Mouse (Mus musculus) hindbrain, embryonic 12.5 days (tissue): ENCODE results near the gene Ppfia2. TPM values are rescaled to one million over a fixed set of nuclear protein-coding genes. Genes with fewer than 3 reads are reported as not detected.

Experiments
- ATAC-seq: fragments of 200-750 bp; cut with Nextera tagmentation; 2 replicates; pipeline ENCODE4 v1.8.0; 2017; ENCODE audit warnings: moderate TSS enrichment; ENCODE audit not compliant: low FRiP score
- H3K27ac ChIP-seq: fragments of 300-500 bp; sonication (generic); 2 replicates; pipeline ENCODE4 v1.5.1; 2016; ENCODE audit warnings: mild to moderate bottlenecking
- H3K27me3 ChIP-seq: fragments of 300-500 bp; sonication (generic); 2 replicates; pipeline ENCODE4 v1.6.1; 2016; ENCODE audit warnings: mild to moderate bottlenecking
- H3K36me3 ChIP-seq: fragments of 300-500 bp; sonication (generic); 2 replicates; pipeline ENCODE4 v1.6.1; 2016; ENCODE audit warnings: mild to moderate bottlenecking
- H3K4me1 ChIP-seq: fragments of 300-500 bp; sonication (generic); 2 replicates; pipeline ENCODE4 v1.6.1; 2016
- H3K4me2 ChIP-seq: fragments of 300-500 bp; sonication (generic); replicated peaks from 2 replicates; pipeline ENCODE4 v1.6.1; 2016; ENCODE audit warnings: mild to moderate bottlenecking
- H3K4me3 ChIP-seq: fragments of 300-500 bp; sonication (generic); 2 replicates; pipeline ENCODE4 v1.5.1; 2016; ENCODE audit warnings: mild to moderate bottlenecking
- H3K9ac ChIP-seq: fragments of 300-500 bp; sonication (generic); 2 replicates; pipeline ENCODE4 v1.6.1; 2016; ENCODE audit warnings: mild to moderate bottlenecking, moderate library complexity
- H3K9me3 ChIP-seq: fragments of 300-500 bp; sonication (generic); replicated peaks from 2 replicates; pipeline ENCODE4 v1.6.1; 2016; ENCODE audit warnings: mild to moderate bottlenecking
- WGBS: fragments of 180-500 bp; shearing (Covaris S2); methylation state at CpG from one replicate; pipeline ENCODE4 v1.1.7; 2016; 5-methylcytosine and 5-hydroxymethylcytosine counted together
- polyA plus RNA-seq: library from polyadenylated mRNA; unstranded; fragments of >200 nt; fragmentation: Nextera tagmentation; extraction: Ambion mirVana; gene quantifications from 2 replicates; pipeline ENCODE4 v1.2.1, GENCODE M21; 2016

Ppfia2 gene
- 11.1 and 12.8 TPM in 2 replicates for polyA plus RNA-seq

DNA sequence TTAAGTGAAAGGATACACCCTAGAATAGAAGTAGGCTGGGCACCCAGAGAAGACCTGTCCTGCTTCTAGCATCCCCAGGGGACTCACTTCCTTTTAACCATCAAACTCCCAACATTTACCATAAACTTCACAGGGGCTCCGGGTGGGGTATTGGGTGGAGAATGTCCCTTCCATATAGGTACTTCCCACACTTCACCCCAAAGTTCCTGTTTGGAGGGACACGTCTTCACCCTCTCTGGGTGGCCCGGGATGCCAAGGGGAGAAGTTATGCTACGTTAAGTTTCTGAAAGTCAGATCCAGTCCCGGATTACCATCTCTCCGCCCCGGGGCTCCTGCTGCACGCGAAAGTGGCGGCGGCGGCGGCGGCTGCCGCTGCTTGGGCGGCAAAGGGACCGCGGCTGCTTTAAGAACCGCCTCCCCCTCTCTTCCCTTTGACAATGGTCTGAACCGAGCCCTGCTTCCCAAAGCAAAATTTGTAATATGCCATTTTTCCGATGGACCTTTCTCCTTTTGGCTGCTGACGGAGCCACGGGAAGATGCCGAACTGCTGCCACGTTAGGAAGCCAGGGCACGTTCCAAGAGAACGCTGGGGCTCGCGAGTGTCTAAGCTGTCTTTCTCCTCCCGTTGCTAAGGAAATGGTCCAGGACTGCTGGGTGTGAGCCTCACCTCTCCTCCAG lies at the start of gene Ppfia2:
Gene Ppfia2, plus strand, starts transcription at position 485 of the 678 bp plus-strand sequence.
- Histone ChIP-seq H3K27ac (peak within 1 kb of the TSS; percentile 85), H3K4me1 (no peaks in the 10 kb centered on the region), H3K36me3 (no peaks in the 10 kb centered on the region), H3K4me2 (peak within 1 kb of the TSS; percentile 85), H3K4me3 (peak within 1 kb of the TSS; percentile 62), H3K9me3 (no peaks in the 10 kb centered on the region), H3K27me3 (0 out of 2 replicates have a peak, but pooled peaks cover 3% of the 10 kb centered on the region), H3K9ac (peak within 1 kb of the TSS; percentile 69)
- under 1% methylated on average over 30 of the region's 30 CpGs for WGBS
- peak; percentile 90 for ATAC-seq

GRCm38 (mm10) chr10:106468956-106469721 lies 1.0 kb upstream of the Ppfia2 start:
- no peaks in the 10 kb centered on the region for H3K36me3 ChIP-seq
- H3K27ac ChIP-seq: peak overlapping the region; percentile 66
- H3K4me3 ChIP-seq: peak overlapping the region; percentile 62
- WGBS: 4% methylated on average over 19 of the region's 19 CpGs
- H3K27me3 ChIP-seq: 0 out of 2 replicates have a peak, but pooled peaks cover 3% of the 10 kb centered on the region
- H3K9me3 ChIP-seq: no peaks in the 10 kb centered on the region
- peak overlapping the region; percentile 85 for H3K4me2 ChIP-seq
- H3K9ac ChIP-seq: peak overlapping the region; percentile 69
- peak; percentile 85 for ATAC-seq
- no peaks in the 10 kb centered on the region for H3K4me1 ChIP-seq

- 10% methylated on average over 18 of the region's 18 CpGs for WGBS
- Histone ChIP-seq H3K4me2 (peak overlapping the region; percentile 85), H3K36me3 (no peaks in the 10 kb centered on the region), H3K9me3 (no peaks in the 10 kb centered on the region), H3K4me1 (no peaks in the 10 kb centered on the region), H3K27me3 (0 out of 2 replicates have a peak, but pooled peaks cover 3% of the 10 kb centered on the region), H3K4me3 (peak overlapping the region; percentile 62), H3K27ac (peak overlapping the region; percentile 85), H3K9ac (peak overlapping the region; percentile 69)
- ATAC-seq: peak; percentile 57
These were observed 530 bp downstream of the Ppfia2 start for GRCm38 (mm10) chr10:106470533-106471205.

GRCm38 (mm10) chr10:106509281-106510165 lies 39.4 kb downstream of the Ppfia2 start:
- Histone ChIP-seq H3K9me3 (no peaks in the 10 kb centered on the region), H3K27me3 (no peaks in the 10 kb centered on the region), H3K4me1 (no peaks in the 10 kb centered on the region), H3K9ac (no peak overlapping the region), H3K27ac (no peak overlapping the region), H3K4me3 (no peak overlapping the region), H3K4me2 (no peak overlapping the region), H3K36me3 (no peaks in the 10 kb centered on the region)
- 89% methylated on average over 6 of the region's 6 CpGs for WGBS
- no peak for ATAC-seq

- Histone ChIP-seq H3K4me1 (no peaks in the 10 kb centered on the region), H3K9ac (no peak overlapping the region), H3K9me3 (no peaks in the 10 kb centered on the region), H3K27ac (no peak overlapping the region), H3K4me3 (no peak overlapping the region), H3K36me3 (no peaks in the 10 kb centered on the region), H3K27me3 (no peaks in the 10 kb centered on the region), H3K4me2 (no peak overlapping the region)
- WGBS: 46% methylated on average over 4 of the region's 4 CpGs
- no peak for ATAC-seq
These were observed 95.9 kb downstream of the Ppfia2 start for GRCm38 (mm10) chr10:106566036-106566435.

GRCm38 (mm10) chr10:106585026-106585425 lies 114.9 kb downstream of the Ppfia2 start:
- H3K9me3 ChIP-seq: no peaks in the 10 kb centered on the region
- H3K4me2 ChIP-seq: no peak overlapping the region
- no peak overlapping the region for H3K9ac ChIP-seq
- H3K4me3 ChIP-seq: no peak overlapping the region
- no peaks in the 10 kb centered on the region for H3K4me1 ChIP-seq
- H3K36me3 ChIP-seq: no peaks in the 10 kb centered on the region
- no peaks in the 10 kb centered on the region for H3K27me3 ChIP-seq
- no peak overlapping the region for H3K27ac ChIP-seq
- no peak for ATAC-seq
- WGBS: 82% methylated on average over 4 of the region's 4 CpGs

DNA sequence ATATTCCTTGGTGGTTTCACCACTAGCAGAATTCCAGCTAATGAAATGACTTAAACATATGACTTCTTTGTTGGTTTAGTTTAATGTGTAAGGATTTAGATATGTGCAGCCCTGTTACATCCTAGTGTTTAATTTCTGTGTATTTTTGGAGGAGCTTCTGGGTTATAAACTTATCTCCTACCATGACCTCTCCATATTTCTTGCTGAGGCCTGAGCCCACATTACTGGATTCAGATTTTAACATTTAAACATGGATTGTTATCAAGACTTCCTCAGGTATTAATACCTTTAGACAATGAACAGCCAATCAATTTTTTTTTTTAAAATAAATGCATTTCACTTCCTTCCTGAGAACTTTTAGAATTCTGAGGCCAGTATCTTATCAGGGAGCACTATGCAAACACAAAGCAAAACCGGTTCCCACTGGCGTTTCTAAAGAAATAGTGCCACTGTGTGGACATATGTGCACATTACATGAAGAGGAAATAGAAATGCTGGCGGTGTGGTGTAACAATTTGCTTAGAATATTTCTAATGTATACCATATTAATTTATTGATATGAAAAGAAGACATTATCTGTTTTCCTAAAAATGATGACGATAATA lies 115.4 kb downstream of the Ppfia2 start:
- no peak overlapping the region for H3K4me3 ChIP-seq
- under 1% methylated on average over 4 of the region's 4 CpGs for WGBS
- no peaks in the 10 kb centered on the region for H3K4me1 ChIP-seq
- H3K27me3 ChIP-seq: no peaks in the 10 kb centered on the region
- no peak overlapping the region for H3K4me2 ChIP-seq
- no peaks in the 10 kb centered on the region for H3K36me3 ChIP-seq
- peak; percentile 61; the same call in 1 of the 2 replicates for ATAC-seq
- H3K27ac ChIP-seq: no peak overlapping the region
- no peaks in the 10 kb centered on the region for H3K9me3 ChIP-seq
- no peak overlapping the region for H3K9ac ChIP-seq

GRCm38 (mm10) chr10:106587817-106588216 lies 117.7 kb downstream of the Ppfia2 start:
- Histone ChIP-seq H3K9me3 (no peaks in the 10 kb centered on the region), H3K27ac (no peak overlapping the region), H3K4me1 (no peaks in the 10 kb centered on the region), H3K4me3 (no peak overlapping the region), H3K36me3 (no peaks in the 10 kb centered on the region), H3K9ac (no peak overlapping the region), H3K4me2 (no peak overlapping the region), H3K27me3 (no peaks in the 10 kb centered on the region)
- 74% methylated on average over 5 of the region's 5 CpGs for WGBS
- ATAC-seq: no peak

DNA sequence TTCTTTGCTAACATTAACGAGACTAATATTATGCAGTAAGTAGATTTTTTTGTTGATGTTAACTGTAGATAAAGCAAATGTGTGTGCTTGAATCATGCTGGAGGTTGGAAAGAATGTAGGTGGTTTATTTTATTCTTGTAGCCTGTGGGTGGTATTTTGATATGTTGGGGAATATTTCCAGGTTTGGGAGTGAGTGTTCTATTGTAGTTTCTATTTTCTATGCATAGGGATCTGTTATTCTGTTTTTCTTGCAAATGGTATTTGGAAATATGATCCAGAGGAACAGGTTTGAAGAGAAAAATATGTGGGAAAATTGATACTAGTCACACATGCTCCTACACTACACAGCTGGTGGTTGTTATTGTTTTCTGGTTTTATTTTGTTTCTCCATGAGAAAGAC lies 120.8 kb downstream of the Ppfia2 start:
- no peaks in the 10 kb centered on the region for H3K27me3 ChIP-seq
- H3K27ac ChIP-seq: no peak overlapping the region
- H3K4me2 ChIP-seq: no peak overlapping the region
- H3K9me3 ChIP-seq: no peaks in the 10 kb centered on the region
- whole genome bisulfite sequencing: 88% methylated on average over 1 of the region's 1 CpGs
- H3K9ac ChIP-seq: no peak overlapping the region
- no peaks in the 10 kb centered on the region for H3K4me1 ChIP-seq
- ATAC-seq: no peak
- no peaks in the 10 kb centered on the region for H3K36me3 ChIP-seq
- no peak overlapping the region for H3K4me3 ChIP-seq

- 79% methylated on average over 1 of the region's 1 CpGs for WGBS
- no peaks in the 10 kb centered on the region for H3K4me1 ChIP-seq
- ATAC-seq: no peak
- no peak overlapping the region for H3K4me2 ChIP-seq
- H3K9ac ChIP-seq: no peak overlapping the region
- H3K27me3 ChIP-seq: no peaks in the 10 kb centered on the region
- no peak overlapping the region for H3K4me3 ChIP-seq
- H3K36me3 ChIP-seq: no peaks in the 10 kb centered on the region
- H3K27ac ChIP-seq: no peak overlapping the region
- no peaks in the 10 kb centered on the region for H3K9me3 ChIP-seq
These were observed 126.8 kb downstream of the Ppfia2 start for GRCm38 (mm10) chr10:106596976-106597375.

- H3K27me3 ChIP-seq: no peaks in the 10 kb centered on the region
- no peak overlapping the region for H3K9ac ChIP-seq
- H3K4me3 ChIP-seq: no peak overlapping the region
- no peak for ATAC-seq
- H3K36me3 ChIP-seq: no peaks in the 10 kb centered on the region
- H3K4me2 ChIP-seq: no peak overlapping the region
- no peaks in the 10 kb centered on the region for H3K4me1 ChIP-seq
- 82% methylated on average over 5 of the region's 5 CpGs for WGBS
- no peaks in the 10 kb centered on the region for H3K9me3 ChIP-seq
- no peak overlapping the region for H3K27ac ChIP-seq
These were observed 133.3 kb downstream of the Ppfia2 start for GRCm38 (mm10) chr10:106603319-106603898.
